Mouse (Mus musculus) E14TG2a.4 (cell line): ENCODE data around the gene Treml4.

Experiments used
- CTCF ChIP-seq: conservative IDR thresholded peaks from 2 replicates; pipeline ENCODE4 v1.5.1; 2014; ENCODE audit warnings: low read length
- NANOG ChIP-seq: IDR thresholded peaks from 2 replicates; pipeline ENCODE4 v1.6.1; 2014; ENCODE audit warnings: borderline replicate concordance, low read length, mixed read lengths
- POU5F1 ChIP-seq: IDR thresholded peaks from 2 replicates; pipeline ENCODE4 v1.6.1; 2014; ENCODE audit warnings: low read length, borderline replicate concordance

- TF ChIP-seq CTCF (no peak), NANOG (no peak), POU5F1 (no peak)
These were observed 8.5 kb downstream of the Treml4 start for GRCm38 (mm10) chr17:48272598-48272997.
